Mouse (Mus musculus): ENCODE data around the gene Rpa2. TPM values are rescaled to one million over a fixed set of nuclear protein-coding genes. Genes with fewer than 3 reads are reported as not detected.

The Rpa2 gene
- polyA plus RNA-seq, 1 experiment, result 86.1 TPM

GRCm38 (mm10) chr4:132795171-132795570 lies 27.0 kb downstream of the Rpa2 start:
- no peak for TF ChIP-seq GATA1 (IDR thresholded peaks at IDR 0.05; ENCODE audit: low read length)

- TF ChIP-seq GATA1 (IDR thresholded peaks at IDR 0.05; ENCODE audit: low read length), result no peak
Observed at GRCm38 (mm10) chr4:132796196-132796886, 28.2 kb downstream of the Rpa2 start, which contains the start of gene Themis2. Themis2 (minus strand) TSS chr4:132796387.

- TF ChIP-seq GATA1 (IDR thresholded peaks at IDR 0.05; ENCODE audit: low read length), result no peak
Observed at GRCm38 (mm10) chr4:132797461-132797860, 29.3 kb downstream of the Rpa2 start.

GRCm38 (mm10) chr4:132798028-132798427 lies 29.9 kb downstream of the Rpa2 start:
- TF ChIP-seq GATA1 (IDR thresholded peaks at IDR 0.05; ENCODE audit: low read length), result no peak

- TF ChIP-seq GATA1 (IDR thresholded peaks at IDR 0.05; ENCODE audit: low read length), result no peak
Observed at GRCm38 (mm10) chr4:132799845-132800244, 31.7 kb downstream of the Rpa2 start.

- TF ChIP-seq GATA1 (IDR thresholded peaks at IDR 0.05; ENCODE audit: low read length), result no peak
Observed at GRCm38 (mm10) chr4:132801176-132802077, 33.3 kb downstream of the Rpa2 start.

- TF ChIP-seq GATA1 (IDR thresholded peaks at IDR 0.05; ENCODE audit: low read length), result no peak
Observed at GRCm38 (mm10) chr4:132802171-132802637, 34.1 kb downstream of the Rpa2 start.

GRCm38 (mm10) chr4:132803212-132803611 lies 35.1 kb downstream of the Rpa2 start:
- no peak for TF ChIP-seq GATA1 (IDR thresholded peaks at IDR 0.05; ENCODE audit: low read length)

GRCm38 (mm10) chr4:132803876-132804275 lies 35.7 kb downstream of the Rpa2 start:
- no peak for TF ChIP-seq GATA1 (IDR thresholded peaks at IDR 0.05; ENCODE audit: low read length)

GRCm38 (mm10) chr4:132804331-132804730 lies 36.2 kb downstream of the Rpa2 start:
- no peak for TF ChIP-seq GATA1 (IDR thresholded peaks at IDR 0.05; ENCODE audit: low read length)

- TF ChIP-seq GATA1 (IDR thresholded peaks at IDR 0.05; ENCODE audit: low read length), result no peak
Observed at GRCm38 (mm10) chr4:132805146-132805545, 37.0 kb downstream of the Rpa2 start.

- TF ChIP-seq GATA1 (IDR thresholded peaks at IDR 0.05; ENCODE audit: low read length), result no peak
Observed at GRCm38 (mm10) chr4:132805599-132806197, 37.6 kb downstream of the Rpa2 start.

GRCm38 (mm10) chr4:132806620-132807191 lies 38.6 kb downstream of the Rpa2 start:
- TF ChIP-seq GATA1 (IDR thresholded peaks at IDR 0.05; ENCODE audit: low read length), result no peak

- TF ChIP-seq GATA1 (IDR thresholded peaks at IDR 0.05; ENCODE audit: low read length), result no peak
Observed at GRCm38 (mm10) chr4:132807771-132808641, 39.9 kb downstream of the Rpa2 start.

- TF ChIP-seq GATA1 (IDR thresholded peaks at IDR 0.05; ENCODE audit: low read length), result no peak
Observed at GRCm38 (mm10) chr4:132809621-132810020, 41.5 kb downstream of the Rpa2 start.
